Mouse (Mus musculus) E14TG2a.4 (cell line): ENCODE measurements at regions not wholly inside any gene's neighbourhood (a gene's known extent, or its start where the extent isn't known, plus 50 kb on each side); places are given as distances from the start of the nearest gene placed in this dataset.

Experiments
- H3K27me3 ChIP-seq: 2 replicates; pipeline ENCODE4 v1.6.1; 2014; ENCODE audit warnings: low read length, control low read depth; ENCODE audit not compliant: insufficient read depth
- H3K36me3 ChIP-seq: 2 replicates; pipeline ENCODE4 v1.6.1; 2014; ENCODE audit warnings: low read length, control low read depth; ENCODE audit not compliant: insufficient read depth
- H3K4me1 ChIP-seq: replicated peaks from 2 replicates; pipeline ENCODE4 v1.6.1; 2014; ENCODE audit warnings: low read depth, low read length, control low read depth
- H3K4me3 ChIP-seq: replicated peaks from 2 replicates; pipeline ENCODE4 v1.5.1; 2014; ENCODE audit warnings: mild to moderate bottlenecking, low read length
- H3K9me3 ChIP-seq: 2 replicates; pipeline ENCODE4 v1.6.1; 2014; ENCODE audit warnings: low read length, control low read depth
- CTCF ChIP-seq: conservative IDR thresholded peaks from 2 replicates; pipeline ENCODE4 v1.5.1; 2014; ENCODE audit warnings: low read length
- NANOG ChIP-seq: IDR thresholded peaks from 2 replicates; pipeline ENCODE4 v1.6.1; 2014; ENCODE audit warnings: borderline replicate concordance, low read length, mixed read lengths
- POU5F1 ChIP-seq: IDR thresholded peaks from 2 replicates; pipeline ENCODE4 v1.6.1; 2014; ENCODE audit warnings: low read length, borderline replicate concordance

- TF ChIP-seq CTCF (no peak), POU5F1 (no peak), NANOG (no peak)
- no peak overlapping the region for H3K4me3 ChIP-seq
- H3K4me1 ChIP-seq = peaks cover 45% of the 10 kb centered on the region
- no peaks in the 10 kb centered on the region for H3K9me3 ChIP-seq
- H3K27me3 ChIP-seq = peaks cover 81% of the 10 kb centered on the region
- no peaks in the 10 kb centered on the region for H3K36me3 ChIP-seq
These were observed 176.4 kb upstream of the Mkln1 start for GRCm38 (mm10) chr6:31222024-31222579.

GRCm38 (mm10) chr6:31227406-31227805, 171.1 kb upstream of the Mkln1 start:
- Histone ChIP-seq H3K9me3 (no peaks in the 10 kb centered on the region), H3K27me3 (peaks cover 53% of the 10 kb centered on the region), H3K36me3 (no peaks in the 10 kb centered on the region), H3K4me3 (no peak overlapping the region), H3K4me1 (peaks cover 20% of the 10 kb centered on the region)
- TF ChIP-seq NANOG = peak; percentile 59; the same call in 1 of the 2 replicates
- no peak for TF ChIP-seq CTCF
- TF ChIP-seq POU5F1 = peak; percentile 38; the same call in 1 of the 2 replicates

- H3K36me3 ChIP-seq = no peaks in the 10 kb centered on the region
- TF ChIP-seq CTCF = no peak
- no peak for TF ChIP-seq POU5F1
- no peak for TF ChIP-seq NANOG
These were observed 170.5 kb upstream of the Mkln1 start for GRCm38 (mm10) chr6:31228061-31228460.

GRCm38 (mm10) chr6:31231821-31232220, 166.7 kb upstream of the Mkln1 start:
- Histone ChIP-seq H3K36me3 (no peaks in the 10 kb centered on the region), H3K9me3 (no peaks in the 10 kb centered on the region), H3K4me3 (no peak overlapping the region), H3K27me3 (peaks cover 56% of the 10 kb centered on the region), H3K4me1 (peaks cover 25% of the 10 kb centered on the region)
- no peak for TF ChIP-seq POU5F1
- no peak for TF ChIP-seq NANOG
- TF ChIP-seq CTCF = no peak

More at GRCm38 (mm10) chr6:31228061-31228460, 170.5 kb upstream of the Mkln1 start:
- Histone ChIP-seq H3K4me1 (peaks cover 20% of the 10 kb centered on the region), H3K9me3 (no peaks in the 10 kb centered on the region), H3K27me3 (peaks cover 52% of the 10 kb centered on the region), H3K4me3 (no peak overlapping the region)

GRCm38 (mm10) chr6:31233252-31233993, 165.1 kb upstream of the Mkln1 start:
- no peak overlapping the region for H3K4me3 ChIP-seq
- peaks cover 6% of the 10 kb centered on the region; the same call in 1 of the 2 replicates for H3K9me3 ChIP-seq
- no peaks in the 10 kb centered on the region for H3K36me3 ChIP-seq
- H3K27me3 ChIP-seq = peaks cover 73% of the 10 kb centered on the region
- peaks cover 10% of the 10 kb centered on the region for H3K4me1 ChIP-seq
- TF ChIP-seq NANOG = no peak
- no peak for TF ChIP-seq CTCF
- TF ChIP-seq POU5F1 = no peak

- TF ChIP-seq POU5F1 (no peak), NANOG (peak; percentile 98)
- Histone ChIP-seq H3K36me3 (no peaks in the 10 kb centered on the region), H3K27me3 (peaks cover 81% of the 10 kb centered on the region)
These were observed 158.5 kb upstream of the Mkln1 start for GRCm38 (mm10) chr6:31240051-31240450.

GRCm38 (mm10) chr6:31250526-31250925, 148.0 kb upstream of the Mkln1 start:
- H3K36me3 ChIP-seq = no peaks in the 10 kb centered on the region
- peaks cover 62% of the 10 kb centered on the region for H3K27me3 ChIP-seq
- TF ChIP-seq CTCF = no peak
- TF ChIP-seq NANOG = no peak
- TF ChIP-seq POU5F1 = no peak
- H3K4me3 ChIP-seq = no peak overlapping the region
- no peaks in the 10 kb centered on the region for H3K9me3 ChIP-seq
- peaks cover 8% of the 10 kb centered on the region for H3K4me1 ChIP-seq

More at GRCm38 (mm10) chr6:31240051-31240450, 158.5 kb upstream of the Mkln1 start:
- Histone ChIP-seq H3K9me3 (peaks cover 9% of the 10 kb centered on the region; the same call in 1 of the 2 replicates), H3K4me3 (no peak overlapping the region), H3K4me1 (peaks cover 8% of the 10 kb centered on the region; the same call in 1 of the 2 replicates)

GRCm38 (mm10) chr6:31253251-31253935, 145.1 kb upstream of the Mkln1 start:
- Histone ChIP-seq H3K9me3 (no peaks in the 10 kb centered on the region), H3K4me3 (no peak overlapping the region), H3K27me3 (peaks cover 34% of the 10 kb centered on the region), H3K36me3 (no peaks in the 10 kb centered on the region), H3K4me1 (peaks cover 8% of the 10 kb centered on the region)
- TF ChIP-seq CTCF = no peak
- TF ChIP-seq NANOG = no peak
- no peak for TF ChIP-seq POU5F1
